Mouse (Mus musculus): ENCODE data around the gene Vsx2. TPM values are rescaled to one million over a fixed set of nuclear protein-coding genes. Genes with fewer than 3 reads are reported as not detected.

The Vsx2 gene
- total RNA-seq, 2 experiments from 2014 or later, result 0.12 TPM; not detected in 1

GRCm38 (mm10) chr12:84572341-84572720 lies 2.8 kb downstream of the Vsx2 start:
- no peak for DNase-seq

GRCm38 (mm10) chr12:84573094-84573493 lies 3.5 kb downstream of the Vsx2 start:
- no peak for DNase-seq

- DNase-seq, result no peak
These were observed 8.3 kb downstream of the Vsx2 start for GRCm38 (mm10) chr12:84577768-84578439.

- no peak for DNase-seq
These were observed 8.8 kb downstream of the Vsx2 start for GRCm38 (mm10) chr12:84578440-84578770.

GRCm38 (mm10) chr12:84581285-84581684 lies 11.7 kb downstream of the Vsx2 start:
- DNase-seq, result no peak

- DNase-seq, result peak; percentile 92 to 93
These were observed 20.5 kb downstream of the Vsx2 start for GRCm38 (mm10) chr12:84589825-84590761.

GRCm38 (mm10) chr12:84598324-84598723 lies 28.8 kb downstream of the Vsx2 start:
- DNase-seq, result no peak

GRCm38 (mm10) chr12:84604001-84604400 lies 34.4 kb downstream of the Vsx2 start:
- no peak for DNase-seq

- no peak for DNase-seq
These were observed 36.3 kb downstream of the Vsx2 start for GRCm38 (mm10) chr12:84605860-84606259.

- DNase-seq, result no peak
These were observed 42.2 kb downstream of the Vsx2 start for GRCm38 (mm10) chr12:84611718-84612117.

- DNase-seq, result no peak
These were observed 43.0 kb downstream of the Vsx2 start for GRCm38 (mm10) chr12:84612518-84612917.

- DNase-seq, result no peak
These were observed 44.4 kb downstream of the Vsx2 start for GRCm38 (mm10) chr12:84614001-84614400.

GRCm38 (mm10) chr12:84614524-84614923 lies 45.0 kb downstream of the Vsx2 start:
- no peak for DNase-seq

GRCm38 (mm10) chr12:84616977-84617630 lies 47.5 kb downstream of the Vsx2 start, which contains the start of gene Abcd4:
Abcd4 (minus strand) TSS chr12:84617413.
- peak; percentile 89 to 92 for DNase-seq

GRCm38 (mm10) chr12:84617663-84618062 lies 48.1 kb downstream of the Vsx2 start:
- no peak for DNase-seq

GRCm38 (mm10) chr12:84620975-84621374 lies 51.4 kb downstream of the Vsx2 start:
- no peak for DNase-seq

GRCm38 (mm10) chr12:84624601-84625000 lies 55.0 kb downstream of the Vsx2 start:
- no peak for DNase-seq

- DNase-seq, result no peak
These were observed 55.6 kb downstream of the Vsx2 start for GRCm38 (mm10) chr12:84625116-84625515.

- no peak for DNase-seq
These were observed 62.3 kb downstream of the Vsx2 start for GRCm38 (mm10) chr12:84631867-84632266.

- no peak for DNase-seq
These were observed 70.7 kb downstream of the Vsx2 start for GRCm38 (mm10) chr12:84640253-84640652.

GRCm38 (mm10) chr12:84640654-84641053 lies 71.1 kb downstream of the Vsx2 start, which contains the start of gene Vrtn:
Vrtn (plus strand) TSS chr12:84641019.
- no peak for DNase-seq
